Mouse (Mus musculus) limb, embryonic 10.5 days (tissue): Measurements from ENCODE around the gene Myoz2. TPM values are rescaled to one million over a fixed set of nuclear protein-coding genes. Genes with fewer than 3 reads are reported as not detected.

Experiments
- DNase-seq: peaks from one replicate; pipeline ENCODE4 v3.0.0-alpha.2; 2017; ENCODE audit warnings: low spot score
- H3K27ac ChIP-seq: fragments of 300-500 bp; sonication (generic); 2 replicates; pipeline ENCODE4 v1.5.1; 2016; ENCODE audit warnings: mild to moderate bottlenecking
- H3K27me3 ChIP-seq: fragments of 300-500 bp; sonication (generic); 2 replicates; pipeline ENCODE4 v1.6.1; 2016; ENCODE audit warnings: low read depth, mild to moderate bottlenecking; ENCODE audit not compliant: poor library complexity, severe bottlenecking
- H3K36me3 ChIP-seq: fragments of 300-500 bp; sonication (generic); 2 replicates; pipeline ENCODE4 v1.6.1; 2016; ENCODE audit warnings: mild to moderate bottlenecking, moderate library complexity
- H3K4me1 ChIP-seq: fragments of 300-500 bp; sonication (generic); 2 replicates; pipeline ENCODE4 v1.6.1; 2016
- H3K4me3 ChIP-seq: fragments of 300-500 bp; sonication (generic); 2 replicates; pipeline ENCODE4 v1.5.1; 2016; ENCODE audit warnings: mild to moderate bottlenecking, moderate library complexity
- H3K9me3 ChIP-seq: fragments of 300-500 bp; sonication (generic); replicated peaks from 2 replicates; pipeline ENCODE4 v1.6.1; 2016; ENCODE audit warnings: mild to moderate bottlenecking
- WGBS: fragments of 180-500 bp; shearing (Covaris S2); methylation state at CpG from one replicate; pipeline ENCODE4 v1.1.7; 2016; 5-methylcytosine and 5-hydroxymethylcytosine counted together
- polyA plus RNA-seq: library from polyadenylated mRNA; unstranded; fragments of >200 nt; fragmentation: Nextera tagmentation; extraction: Ambion mirVana; gene quantifications from 2 replicates; pipeline ENCODE4 v1.2.1, GENCODE M21; 2016

The Myoz2 gene
- 0.11 TPM in 1 of 2 replicates, not detected in the other for polyA plus RNA-seq

GRCm38 (mm10) chr3:123034752-123035151, at the start of gene Myoz2:
Gene Myoz2, minus strand, starts transcription at chr3:123035015.
- DNase-seq, result no peak
- Histone ChIP-seq H3K27me3 (no peaks in the 10 kb centered on the region), H3K36me3 (no peaks in the 10 kb centered on the region), H3K27ac (no peak within 1 kb of the TSS), H3K4me1 (no peaks in the 10 kb centered on the region), H3K9me3 (no peaks in the 10 kb centered on the region), H3K4me3 (no peak within 1 kb of the TSS)
- WGBS, result 86% methylated on average over 7 of the region's 7 CpGs

- no peak for DNase-seq
- no peak overlapping the region for H3K4me3 ChIP-seq
- no peak overlapping the region for H3K27ac ChIP-seq
- no peaks in the 10 kb centered on the region for H3K36me3 ChIP-seq
- no peaks in the 10 kb centered on the region for H3K9me3 ChIP-seq
- no peaks in the 10 kb centered on the region for H3K27me3 ChIP-seq
- H3K4me1 ChIP-seq, result no peaks in the 10 kb centered on the region
- 90% methylated on average over 3 of the region's 3 CpGs for WGBS
Observed at GRCm38 (mm10) chr3:123081665-123082064, 46.9 kb upstream of the Myoz2 start.

- no peaks in the 10 kb centered on the region for H3K27me3 ChIP-seq
- 91% methylated on average over 7 of the region's 7 CpGs for WGBS
- H3K4me1 ChIP-seq, result no peaks in the 10 kb centered on the region
- H3K4me3 ChIP-seq, result no peak overlapping the region
- H3K9me3 ChIP-seq, result no peaks in the 10 kb centered on the region
- no peak overlapping the region for H3K27ac ChIP-seq
- no peak for DNase-seq
- no peaks in the 10 kb centered on the region for H3K36me3 ChIP-seq
Observed at GRCm38 (mm10) chr3:123080943-123081342, 46.1 kb upstream of the Myoz2 start.

- 77% methylated on average over 19 of the region's 19 CpGs for WGBS
- Histone ChIP-seq H3K27ac (no peak overlapping the region), H3K27me3 (no peaks in the 10 kb centered on the region), H3K4me3 (no peak overlapping the region), H3K9me3 (no peaks in the 10 kb centered on the region), H3K4me1 (no peaks in the 10 kb centered on the region), H3K36me3 (no peaks in the 10 kb centered on the region)
- no peak for DNase-seq
Observed at GRCm38 (mm10) chr3:123080017-123080725, 45.4 kb upstream of the Myoz2 start.

- Histone ChIP-seq H3K27me3 (no peaks in the 10 kb centered on the region), H3K4me3 (no peak overlapping the region)
Observed at GRCm38 (mm10) chr3:123075759-123076158, 40.9 kb upstream of the Myoz2 start.

GRCm38 (mm10) chr3:123075034-123075433, 40.2 kb upstream of the Myoz2 start:
- no peak overlapping the region for H3K27ac ChIP-seq
- no peak overlapping the region for H3K4me3 ChIP-seq
- H3K4me1 ChIP-seq, result no peaks in the 10 kb centered on the region
- H3K36me3 ChIP-seq, result no peaks in the 10 kb centered on the region
- H3K9me3 ChIP-seq, result no peaks in the 10 kb centered on the region
- DNase-seq, result no peak
- no peaks in the 10 kb centered on the region for H3K27me3 ChIP-seq

More at GRCm38 (mm10) chr3:123075759-123076158, 40.9 kb upstream of the Myoz2 start:
- Histone ChIP-seq H3K36me3 (no peaks in the 10 kb centered on the region), H3K9me3 (no peaks in the 10 kb centered on the region), H3K27ac (no peak overlapping the region), H3K4me1 (no peaks in the 10 kb centered on the region)
- no peak for DNase-seq
- 83% methylated on average over 3 of the region's 3 CpGs for WGBS

- Histone ChIP-seq H3K27ac (no peak overlapping the region), H3K27me3 (no peaks in the 10 kb centered on the region), H3K9me3 (no peaks in the 10 kb centered on the region), H3K4me1 (no peaks in the 10 kb centered on the region), H3K36me3 (no peaks in the 10 kb centered on the region), H3K4me3 (no peak overlapping the region)
- no peak for DNase-seq
Observed at GRCm38 (mm10) chr3:123073351-123073750, 38.5 kb upstream of the Myoz2 start.

GRCm38 (mm10) chr3:123072472-123072871, 37.7 kb upstream of the Myoz2 start:
- no peak for DNase-seq
- Histone ChIP-seq H3K27ac (no peak overlapping the region), H3K4me1 (no peaks in the 10 kb centered on the region), H3K27me3 (no peaks in the 10 kb centered on the region), H3K36me3 (no peaks in the 10 kb centered on the region), H3K4me3 (no peak overlapping the region), H3K9me3 (no peaks in the 10 kb centered on the region)
- no CpG with 5 or more reads among the region's 1 CpGs for WGBS

GRCm38 (mm10) chr3:123070996-123071395, 36.2 kb upstream of the Myoz2 start:
- 90% methylated on average over 1 of the region's 1 CpGs for WGBS
- no peak overlapping the region for H3K4me3 ChIP-seq

GRCm38 (mm10) chr3:123066836-123067235, 32.0 kb upstream of the Myoz2 start:
- 94% methylated on average over 7 of the region's 7 CpGs for WGBS
- DNase-seq, result no peak
- H3K4me1 ChIP-seq, result no peaks in the 10 kb centered on the region
- H3K27ac ChIP-seq, result no peak overlapping the region
- H3K36me3 ChIP-seq, result no peaks in the 10 kb centered on the region
- H3K9me3 ChIP-seq, result no peaks in the 10 kb centered on the region
- H3K4me3 ChIP-seq, result no peak overlapping the region
- no peaks in the 10 kb centered on the region for H3K27me3 ChIP-seq

More at GRCm38 (mm10) chr3:123070996-123071395, 36.2 kb upstream of the Myoz2 start:
- Histone ChIP-seq H3K9me3 (no peaks in the 10 kb centered on the region), H3K27me3 (no peaks in the 10 kb centered on the region), H3K27ac (no peak overlapping the region), H3K4me1 (no peaks in the 10 kb centered on the region), H3K36me3 (no peaks in the 10 kb centered on the region)
- DNase-seq, result no peak

GRCm38 (mm10) chr3:123065466-123065865, 30.7 kb upstream of the Myoz2 start:
- 87% methylated on average over 5 of the region's 5 CpGs for WGBS
- no peak for DNase-seq

GRCm38 (mm10) chr3:123064186-123064585, 29.4 kb upstream of the Myoz2 start:
- no peaks in the 10 kb centered on the region for H3K4me1 ChIP-seq
- no peaks in the 10 kb centered on the region for H3K9me3 ChIP-seq
- no peaks in the 10 kb centered on the region for H3K27me3 ChIP-seq
- no peak overlapping the region for H3K4me3 ChIP-seq
- H3K27ac ChIP-seq, result no peak overlapping the region
- 36% methylated on average over 5 of the region's 5 CpGs for whole genome bisulfite sequencing
- no peak for DNase-seq
- H3K36me3 ChIP-seq, result no peaks in the 10 kb centered on the region

More at GRCm38 (mm10) chr3:123065466-123065865, 30.7 kb upstream of the Myoz2 start:
- H3K27me3 ChIP-seq, result no peaks in the 10 kb centered on the region
- H3K9me3 ChIP-seq, result no peaks in the 10 kb centered on the region
- no peak overlapping the region for H3K4me3 ChIP-seq
- H3K36me3 ChIP-seq, result no peaks in the 10 kb centered on the region
- H3K4me1 ChIP-seq, result no peaks in the 10 kb centered on the region
- H3K27ac ChIP-seq, result no peak overlapping the region

- no peaks in the 10 kb centered on the region for H3K27me3 ChIP-seq
- H3K9me3 ChIP-seq, result no peaks in the 10 kb centered on the region
- H3K27ac ChIP-seq, result no peak overlapping the region
- 81% methylated on average over 2 of the region's 2 CpGs for WGBS
- no peak overlapping the region for H3K4me3 ChIP-seq
- H3K4me1 ChIP-seq, result no peaks in the 10 kb centered on the region
- no peaks in the 10 kb centered on the region for H3K36me3 ChIP-seq
- DNase-seq, result no peak
Observed at GRCm38 (mm10) chr3:123061931-123062330, 27.1 kb upstream of the Myoz2 start.

- Histone ChIP-seq H3K9me3 (no peaks in the 10 kb centered on the region), H3K4me1 (no peaks in the 10 kb centered on the region), H3K36me3 (no peaks in the 10 kb centered on the region), H3K27me3 (no peaks in the 10 kb centered on the region), H3K27ac (no peak overlapping the region), H3K4me3 (no peak overlapping the region)
- 92% methylated on average over 1 of the region's 1 CpGs for WGBS
- DNase-seq, result peak; percentile 21
Observed at GRCm38 (mm10) chr3:123058832-123059231, 24.0 kb upstream of the Myoz2 start.
